Mouse (Mus musculus): ENCODE results near the gene Hist1h2bm. TPM values are rescaled to one million over a fixed set of nuclear protein-coding genes. Genes with fewer than 3 reads are reported as not detected.
"Not testable (repeated sequence)": the region's sequence is repeated elsewhere in the genome, so short reads cannot be mapped to it uniquely, and the experiment has no call there.

Gene Hist1h2bm
- polyA plus RNA-seq, 1 experiment from 2014 or later = 0.39 TPM

- Histone ChIP-seq H3K9me3 (no peaks in the 10 kb centered on the region), H3K9ac (peak overlapping the region; percentile 57), H3K4me3 (peak overlapping the region; percentile 49), H3K4me1 (peaks cover 12% of the 10 kb centered on the region), H3K27me3 (replicated peaks) (no peaks in the 10 kb centered on the region), H3K36me3 (replicated peaks) (no peaks in the 10 kb centered on the region), H3K27ac (peak overlapping the region; percentile 98), H3K4me2 (peak overlapping the region; percentile 79)
- under 1% methylated on average over 21 of the region's 21 CpGs for WGBS
- ATAC-seq (replicated peaks) = peak; percentile 87
Measured at GRCm38 (mm10) chr13:21734010-21734905, 12.4 kb downstream of the Hist1h2bm start.

GRCm38 (mm10) chr13:21734906-21735767 lies 13.3 kb downstream of the Hist1h2bm start, which contains the start of gene Hist1h4j:
Gene Hist1h4j (plus strand): TSS chr13:21735064.
- under 1% methylated on average over 50 of the region's 56 CpGs for WGBS
- H3K9me3 ChIP-seq; H3K27me3 ChIP-seq (replicated peaks); H3K36me3 ChIP-seq (replicated peaks): not testable (repeated sequence)
- H3K4me1 ChIP-seq = peaks cover 12% of the 10 kb centered on the region
- peak within 1 kb of the TSS; percentile 98 for H3K27ac ChIP-seq
- H3K9ac ChIP-seq = peak within 1 kb of the TSS; percentile 57
- peak; percentile 91 for ATAC-seq (replicated peaks)
- H3K4me2 ChIP-seq = peak within 1 kb of the TSS; percentile 79
- H3K4me3 ChIP-seq = peak within 1 kb of the TSS; percentile 49

GRCm38 (mm10) chr13:21745006-21745405 lies 23.2 kb downstream of the Hist1h2bm start:
- H3K9ac ChIP-seq = no peak overlapping the region
- H3K4me3 ChIP-seq = no peak overlapping the region
- no peak overlapping the region for H3K4me2 ChIP-seq
- H3K27ac ChIP-seq = no peak overlapping the region
- no peak for ATAC-seq (replicated peaks)
- no peaks in the 10 kb centered on the region for H3K36me3 ChIP-seq (replicated peaks)
- no peaks in the 10 kb centered on the region for H3K9me3 ChIP-seq
- peaks cover 12% of the 10 kb centered on the region for H3K4me1 ChIP-seq
- no peaks in the 10 kb centered on the region for H3K27me3 ChIP-seq (replicated peaks)
- WGBS = 95% methylated on average over 1 of the region's 1 CpGs

- WGBS = 4% methylated on average over 5 of the region's 5 CpGs
Measured at GRCm38 (mm10) chr13:21749387-21750158, 27.7 kb downstream of the Hist1h2bm start.

GRCm38 (mm10) chr13:21750159-21751017 lies 28.5 kb downstream of the Hist1h2bm start, which contains the start of gene Hist1h4k:
Gene Hist1h4k (minus strand): TSS chr13:21750505.
- peak; percentile 88 for ATAC-seq (replicated peaks)
- not testable (repeated sequence) for H3K9me3 ChIP-seq; H3K36me3 ChIP-seq (replicated peaks); H3K27me3 ChIP-seq (replicated peaks)
- under 1% methylated on average over 46 of the region's 56 CpGs for WGBS
- Histone ChIP-seq H3K4me2 (peak within 1 kb of the TSS; percentile 68), H3K27ac (peak within 1 kb of the TSS; percentile 90), H3K4me3 (peak within 1 kb of the TSS; percentile 49), H3K9ac (peak within 1 kb of the TSS; percentile 45), H3K4me1 (peaks cover 26% of the 10 kb centered on the region)

More at GRCm38 (mm10) chr13:21749387-21750158, 27.7 kb downstream of the Hist1h2bm start:
- peak overlapping the region; percentile 90 for H3K27ac ChIP-seq
- no peaks in the 10 kb centered on the region for H3K27me3 ChIP-seq (replicated peaks)
- no peaks in the 10 kb centered on the region for H3K36me3 ChIP-seq (replicated peaks)
- H3K9me3 ChIP-seq = no peaks in the 10 kb centered on the region
- peak overlapping the region; percentile 49 for H3K4me3 ChIP-seq
- peak overlapping the region; percentile 68 for H3K4me2 ChIP-seq
- no peak for ATAC-seq (replicated peaks)
- H3K9ac ChIP-seq = peak overlapping the region; percentile 45
- peaks cover 21% of the 10 kb centered on the region for H3K4me1 ChIP-seq

- H3K9ac ChIP-seq = no peak overlapping the region
- ATAC-seq (replicated peaks) = no peak
Measured at GRCm38 (mm10) chr13:21751417-21751816, 29.6 kb downstream of the Hist1h2bm start.

GRCm38 (mm10) chr13:21751827-21752226 lies 30.0 kb downstream of the Hist1h2bm start:
- Histone ChIP-seq H3K4me3 (no peak overlapping the region), H3K4me1 (peaks cover 26% of the 10 kb centered on the region), H3K27me3 (replicated peaks) (no peaks in the 10 kb centered on the region), H3K9ac (no peak overlapping the region), H3K27ac (no peak overlapping the region), H3K36me3 (replicated peaks) (no peaks in the 10 kb centered on the region), H3K9me3 (no peaks in the 10 kb centered on the region), H3K4me2 (no peak overlapping the region)
- WGBS = 78% methylated on average over 3 of the region's 3 CpGs
- ATAC-seq (replicated peaks) = no peak

More at GRCm38 (mm10) chr13:21751417-21751816, 29.6 kb downstream of the Hist1h2bm start:
- Histone ChIP-seq H3K4me3 (no peak overlapping the region), H3K36me3 (replicated peaks) (no peaks in the 10 kb centered on the region), H3K27me3 (replicated peaks) (no peaks in the 10 kb centered on the region), H3K27ac (no peak overlapping the region), H3K4me1 (peaks cover 26% of the 10 kb centered on the region), H3K4me2 (no peak overlapping the region), H3K9me3 (no peaks in the 10 kb centered on the region)

- H3K4me2 ChIP-seq = no peak overlapping the region
Measured at GRCm38 (mm10) chr13:21752356-21752755, 30.5 kb downstream of the Hist1h2bm start.

GRCm38 (mm10) chr13:21753051-21753523 lies 31.2 kb downstream of the Hist1h2bm start:
- H3K9me3 ChIP-seq = no peaks in the 10 kb centered on the region
- ATAC-seq (replicated peaks) = no peak
- no peaks in the 10 kb centered on the region for H3K27me3 ChIP-seq (replicated peaks)
- peak overlapping the region; percentile 79 for H3K4me2 ChIP-seq
- peak overlapping the region; percentile 95 for H3K27ac ChIP-seq
- peak overlapping the region; percentile 49 for H3K4me3 ChIP-seq
- peak overlapping the region; percentile 42 for H3K9ac ChIP-seq
- WGBS = 2% methylated on average over 10 of the region's 10 CpGs
- H3K4me1 ChIP-seq = peaks cover 26% of the 10 kb centered on the region
- no peaks in the 10 kb centered on the region for H3K36me3 ChIP-seq (replicated peaks)

More at GRCm38 (mm10) chr13:21752356-21752755, 30.5 kb downstream of the Hist1h2bm start:
- Histone ChIP-seq H3K27me3 (replicated peaks) (no peaks in the 10 kb centered on the region), H3K36me3 (replicated peaks) (no peaks in the 10 kb centered on the region), H3K4me3 (no peak overlapping the region), H3K4me1 (peaks cover 26% of the 10 kb centered on the region), H3K9ac (no peak overlapping the region), H3K9me3 (no peaks in the 10 kb centered on the region), H3K27ac (0 out of 2 replicates have a peak overlapping the region, but pooled peaks have one; percentile 12)
- ATAC-seq (replicated peaks) = no peak
- 46% methylated on average over 3 of the region's 3 CpGs for WGBS

- not testable (repeated sequence) for H3K36me3 ChIP-seq (replicated peaks); H3K27me3 ChIP-seq (replicated peaks); H3K9me3 ChIP-seq
- Histone ChIP-seq H3K27ac (peak within 1 kb of the TSS; percentile 95), H3K4me1 (peaks cover 22% of the 10 kb centered on the region), H3K4me3 (peak within 1 kb of the TSS; percentile 49), H3K4me2 (peak within 1 kb of the TSS; percentile 79), H3K9ac (peak within 1 kb of the TSS; percentile 42)
- ATAC-seq (replicated peaks) = peak; percentile 97
- under 1% methylated on average over 47 of the region's 50 CpGs for WGBS
Measured at GRCm38 (mm10) chr13:21753524-21754285, 31.9 kb downstream of the Hist1h2bm start, which contains the start of the genes Hist1h2ak and Hist1h2bn. Gene Hist1h2ak (minus strand): TSS chr13:21753827. Gene Hist1h2bn (plus strand): TSS chr13:21754123.

All from midbrain, embryonic 15.5 days (tissue).